Mouse (Mus musculus): ENCODE measurements around the gene Ciao2b.

DNA sequence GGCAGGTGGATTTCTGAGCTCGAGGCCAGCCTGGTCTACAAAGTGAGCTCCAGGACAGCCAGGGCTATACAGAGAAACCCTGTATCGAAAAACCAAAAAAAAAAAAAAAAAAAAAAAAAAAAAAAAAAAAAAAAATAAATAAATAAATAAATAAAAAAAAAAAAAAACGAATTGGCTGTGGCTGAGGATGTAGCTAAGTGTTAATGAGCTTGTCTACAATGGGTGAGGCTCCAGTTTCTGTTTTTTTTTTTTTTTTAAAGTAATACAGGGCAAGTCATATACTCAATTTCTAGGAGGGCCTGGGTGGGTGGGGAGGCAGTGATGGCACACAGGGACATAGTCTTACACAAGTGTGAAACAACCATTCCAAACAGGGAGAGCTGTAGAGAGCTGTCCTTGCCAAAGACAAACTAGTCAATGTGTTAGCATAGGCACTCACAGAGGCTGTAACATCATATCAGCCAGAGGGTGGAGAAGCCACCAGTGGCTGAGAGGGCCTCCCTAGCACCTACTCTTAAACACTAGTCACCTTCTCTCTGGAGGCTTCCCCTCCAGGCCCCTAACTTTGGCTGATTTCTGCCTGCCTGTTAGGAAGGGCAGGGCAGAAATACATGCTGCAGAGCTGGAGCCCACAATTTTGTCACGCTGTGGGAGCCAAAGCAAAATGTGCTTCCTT is 14.6 kb downstream of the Ciao2b start:
- TF ChIP-seq MAFK (IDR thresholded peaks at IDR 0.05; ENCODE audit: insufficient read depth, low read depth, low read length) (no peak), ZNF384 (IDR thresholded peaks at IDR 0.05; ENCODE audit: low read depth, low read length) (peak; percentile 90), ZC3H11A (IDR thresholded peaks at IDR 0.05; ENCODE audit: borderline replicate concordance, low read depth, low read length) (no peak), HCFC1 (IDR thresholded peaks at IDR 0.05; ENCODE audit: borderline replicate concordance, insufficient read depth, low read length) (no peak)

Measured in ES-E14 (cell line).